Mouse (Mus musculus) heart, adult 2 months (tissue): ENCODE results near the gene Gpx7. TPM values are rescaled to one million over a fixed set of nuclear protein-coding genes. Genes with fewer than 3 reads are reported as not detected.
"Not testable (repeated sequence)": the region's sequence is repeated elsewhere in the genome, so short reads cannot be mapped to it uniquely, and the experiment has no call there.

ENCODE experiments used
- DNase-seq, 2 experiments: peaks; one replicate each; pipeline ENCODE4 v3.0.0; 2021
- H3K27ac ChIP-seq: fragments of 200-600 bp; 2 replicates; pipeline ENCODE4 v1.8.1; 2022
- H3K27me3 ChIP-seq: fragments of 200-500 bp; 2 replicates; pipeline ENCODE4 v1.6.1; 2012; ENCODE audit warnings: mild to moderate bottlenecking, low read length, inconsistent platforms, mixed read lengths; ENCODE audit not compliant: control insufficient read depth, insufficient read depth
- H3K36me3 ChIP-seq: fragments of 200-500 bp; 2 replicates; pipeline ENCODE4 v1.6.1; 2012; ENCODE audit warnings: low read length, inconsistent platforms; ENCODE audit not compliant: control insufficient read depth, insufficient read depth
- H3K4me1 ChIP-seq: fragments of 200-500 bp; 2 replicates; pipeline ENCODE4 v1.6.1; 2011; ENCODE audit warnings: low read length; ENCODE audit not compliant: control insufficient read depth, insufficient read depth
- H3K4me3 ChIP-seq: fragments of 200-600 bp; 2 replicates; pipeline ENCODE4 v1.8.1; 2022
- H3K79me2 ChIP-seq: fragments of 200-500 bp; replicated peaks from 2 replicates; pipeline ENCODE4 v1.6.1; 2012; ENCODE audit warnings: mild to moderate bottlenecking, inconsistent platforms, low read length, moderate library complexity, mixed read lengths; ENCODE audit not compliant: control insufficient read depth, insufficient read depth
- H3K9ac ChIP-seq: fragments of 200-500 bp; 2 replicates; pipeline ENCODE4 v1.6.1; 2012; ENCODE audit warnings: low read depth, mild to moderate bottlenecking, control low read depth, inconsistent platforms, low read length, mixed read lengths
- CTCF ChIP-seq: fragments of 200-600 bp; IDR thresholded peaks from 2 replicates; pipeline ENCODE4 v1.8.1; 2022; ENCODE audit warnings: antibody characterized with exemption, mild to moderate bottlenecking, moderate library complexity
- EP300 ChIP-seq: fragments of 200-500 bp; IDR thresholded peaks from 2 replicates; pipeline ENCODE4 v1.6.1; 2011; ENCODE audit warnings: low read depth, low read length, control low read depth; ENCODE audit not compliant: insufficient read depth
- POLR2A ChIP-seq: fragments of 200-500 bp; IDR thresholded peaks from 2 replicates; pipeline ENCODE4 v1.6.1; 2011; ENCODE audit warnings: mild to moderate bottlenecking, low read depth, low read length, control low read depth; ENCODE audit not compliant: insufficient read depth
- WGBS: fragments of 180-500 bp; shearing (Covaris S2); methylation state at CpG from one replicate; pipeline ENCODE4 v1.1.7; 2018; 5-methylcytosine and 5-hydroxymethylcytosine counted together
- intact Hi-C: fragments of 180-260 bp; cut with DNase I; formaldehyde crosslinking; loops from one replicate; pipeline ENCODE4 v1.15.1; 2025
- polyA plus RNA-seq: library from polyadenylated mRNA; depleted of rRNA; stranded (reverse); fragments of >200 nt; gene quantifications from 2 replicates; pipeline ENCODE4 v1.2.3, GENCODE M21; 2012
- total RNA-seq, 2 experiments: library from RNA; stranded (reverse); gene quantifications; 2 replicates each; pipeline ENCODE4 v1.2.3; 2021

Gene Gpx7
- total and polyA plus RNA-seq, 3 experiments: 5.9 to 14.2 (median 7.7) TPM

- H3K9ac ChIP-seq: no peak overlapping the region
- H3K79me2 ChIP-seq: no peaks in the 10 kb centered on the region
- peak overlapping the region; percentile 12; the same call in 1 of the 2 replicates for H3K27ac ChIP-seq
- no peak for DNase-seq
- no peak overlapping the region for H3K4me3 ChIP-seq
- intact Hi-C loops: no loop called here
- WGBS: 38% methylated on average over 18 of the region's 18 CpGs
- H3K27me3 ChIP-seq: no peaks in the 10 kb centered on the region
- TF ChIP-seq POLR2A (no peak), EP300 (no peak), CTCF (no peak)
- H3K36me3 ChIP-seq: peaks cover 2% of the 10 kb centered on the region; the same call in 1 of the 2 replicates
- H3K4me1 ChIP-seq: peaks cover 7% of the 10 kb centered on the region
Observed at GRCm38 (mm10) chr4:108362321-108363261, 44.2 kb downstream of the Gpx7 start.

DNA sequence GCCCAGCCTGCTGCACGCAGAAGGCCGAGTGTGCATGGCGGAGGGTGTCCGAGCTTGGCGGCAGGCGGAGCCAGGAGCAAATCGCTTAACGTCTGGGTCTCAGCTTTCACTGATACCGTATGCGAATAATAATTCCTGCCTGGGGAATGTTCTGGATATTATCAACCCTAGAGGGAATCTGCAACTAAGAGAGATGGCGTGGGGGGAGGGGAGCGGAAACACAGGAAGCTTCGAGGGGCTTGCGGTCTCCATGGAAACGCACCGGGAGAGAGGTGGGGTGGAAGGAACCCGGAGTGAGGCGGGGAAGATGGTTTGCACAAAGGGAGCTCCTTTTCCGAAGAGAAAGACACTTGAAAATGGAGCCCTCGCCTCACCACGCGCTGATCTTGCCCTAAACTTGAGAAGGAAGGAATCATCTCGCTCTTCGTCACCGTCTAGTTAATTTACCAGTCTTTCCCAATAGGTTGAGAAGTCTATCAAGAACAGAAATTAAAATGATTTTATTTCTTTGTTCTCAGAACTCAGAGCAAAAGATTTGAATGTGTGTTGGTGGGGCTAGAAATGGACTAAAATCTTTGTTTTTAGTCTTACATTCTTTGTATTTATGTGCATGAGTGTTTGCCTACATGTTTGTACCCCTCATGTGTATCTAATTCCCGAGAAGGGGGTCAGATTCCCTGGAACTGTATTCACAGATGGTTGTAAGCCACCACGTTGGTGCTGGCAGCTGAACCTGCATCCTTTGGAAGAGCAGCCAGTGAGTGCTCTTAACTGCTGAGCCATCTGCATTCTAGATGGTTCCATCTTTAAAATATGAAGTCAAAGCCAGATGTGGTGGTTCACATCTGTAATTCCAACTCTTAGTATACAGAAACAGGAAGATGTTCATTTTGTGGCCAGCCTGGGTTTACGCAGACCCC lies 46.4 kb downstream of the Gpx7 start:
- DNase-seq: peak; percentile 53 to 60
- no peaks in the 10 kb centered on the region for H3K27me3 ChIP-seq
- peak overlapping the region; percentile 35 for H3K4me3 ChIP-seq
- peaks cover 7% of the 10 kb centered on the region for H3K4me1 ChIP-seq
- WGBS: 12% methylated on average over 28 of the region's 28 CpGs
- peaks cover 2% of the 10 kb centered on the region; the same call in 1 of the 2 replicates for H3K36me3 ChIP-seq
- TF ChIP-seq POLR2A (no peak), EP300 (no peak), CTCF (no peak)
- H3K27ac ChIP-seq: peak overlapping the region; percentile 57
- H3K9ac ChIP-seq: peak overlapping the region; percentile 8; the same call in 1 of the 2 replicates
- intact Hi-C loops: no loop called here
- no peaks in the 10 kb centered on the region for H3K79me2 ChIP-seq

- peaks cover 7% of the 10 kb centered on the region for H3K4me1 ChIP-seq
- H3K4me3 ChIP-seq: no peak overlapping the region
- intact Hi-C loops: no loop called here
- TF ChIP-seq POLR2A (no peak), EP300 (no peak), CTCF (no peak)
- no peak overlapping the region for H3K9ac ChIP-seq
- H3K27ac ChIP-seq: no peak overlapping the region
- H3K27me3 ChIP-seq: no peaks in the 10 kb centered on the region
- 75% methylated on average over 4 of the region's 4 CpGs for WGBS
- no peaks in the 10 kb centered on the region for H3K79me2 ChIP-seq
- DNase-seq: no peak
- H3K36me3 ChIP-seq: peaks cover 2% of the 10 kb centered on the region; the same call in 1 of the 2 replicates
Observed at GRCm38 (mm10) chr4:108358498-108358897, 48.3 kb downstream of the Gpx7 start.

- intact Hi-C loops: no loop called here
- Histone ChIP-seq H3K27ac (no peak overlapping the region), H3K36me3 (peaks cover 2% of the 10 kb centered on the region; the same call in 1 of the 2 replicates), H3K4me1 (peaks cover 7% of the 10 kb centered on the region), H3K9ac (no peak overlapping the region), H3K27me3 (no peaks in the 10 kb centered on the region), H3K79me2 (no peaks in the 10 kb centered on the region), H3K4me3 (no peak overlapping the region)
- DNase-seq: no peak
- TF ChIP-seq EP300: no peak
- no peak for TF ChIP-seq CTCF
- no peak for TF ChIP-seq POLR2A
- 93% methylated on average over 8 of the region's 8 CpGs for WGBS
Observed at GRCm38 (mm10) chr4:108357458-108357857, 49.3 kb downstream of the Gpx7 start.

DNA sequence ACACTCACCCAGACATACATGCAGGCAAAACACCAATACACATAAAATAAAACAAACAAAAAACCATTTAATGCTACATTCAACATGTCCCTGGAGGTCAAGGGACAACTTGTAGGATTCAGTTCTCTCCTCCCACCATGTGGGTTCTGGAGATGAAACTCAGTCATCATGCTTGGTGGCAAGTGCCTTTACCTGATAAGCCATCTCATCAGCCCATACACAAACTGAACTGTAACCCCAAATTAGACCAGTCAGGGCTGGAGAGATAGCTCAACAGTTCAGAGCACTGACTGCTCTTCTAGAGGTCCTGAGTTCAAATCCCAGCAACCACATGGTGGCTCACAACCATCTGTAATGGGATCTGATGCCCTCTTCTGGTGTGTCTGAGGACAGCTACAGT lies 53.2 kb downstream of the Gpx7 start:
- H3K4me1 ChIP-seq: peaks cover 10% of the 10 kb centered on the region
- H3K4me3 ChIP-seq, H3K27ac ChIP-seq, DNase-seq, H3K36me3 ChIP-seq, intact Hi-C loops, H3K79me2 ChIP-seq, H3K9ac ChIP-seq, H3K27me3 ChIP-seq: not testable (repeated sequence)
